Comparison of ENCODE assay signal across 8 mouse cellular contexts in genomic region chr3:32705647-32706348, GRCm38 (mm10). TPM values are rescaled to one million over a fixed set of nuclear protein-coding genes. Genes with fewer than 3 reads are reported as not detected.
DNase-seq lines count a peak whose midpoint lies in the region; ATAC-seq and TF ChIP-seq lines count a peak whose summit lies in the region.
"Not testable (repeated sequence)": the region's sequence is repeated elsewhere in the genome, so short reads cannot be mapped to it uniquely, and the experiment has no call there.

TSS of gene Actl6a (plus strand) at chr3:32706298.

- H3K4me2 ChIP-seq in embryonic facial prominence, embryonic 11.5 days (ENCODE audit: low read depth, low read length); kidney, embryonic 15.5 days; limb, embryonic 11.5 days (ENCODE audit: low read depth, severe bottlenecking); stomach, embryonic 14.5 days (replicated peaks; ENCODE audit: low read depth, low read length): not testable (repeated sequence)

- H3K4me3 ChIP-seq in embryonic facial prominence, embryonic 11.5 days (ENCODE audit: low read depth, low read length); kidney, embryonic 15.5 days (replicated peaks); limb, embryonic 11.5 days (ENCODE audit: low read depth, low read length); stomach, embryonic 14.5 days (ENCODE audit: low read depth, low read length): not testable (repeated sequence)
- H3K4me3 ChIP-seq in megakaryocyte, embryonic 14.5 days (replicated peaks): peak within 1 kb of the TSS; percentile 33

- WGBS in embryonic facial prominence, embryonic 11.5 days: 81% methylated on average over 9 of the region's 9 CpGs
- 85% methylated on average over 9 of the region's 9 CpGs for WGBS in kidney, embryonic 15.5 days
- 84% methylated on average over 9 of the region's 9 CpGs for WGBS in limb, embryonic 11.5 days
- WGBS in stomach, embryonic 14.5 days: 80% methylated on average over 9 of the region's 9 CpGs

- CTCF ChIA-PET in Patski (lab: Charles Lee): not testable (repeated sequence)

- H3K27ac ChIP-seq in embryonic facial prominence, embryonic 11.5 days (replicated peaks; ENCODE audit: low read depth, low read length); kidney, embryonic 15.5 days; limb, embryonic 11.5 days (replicated peaks; ENCODE audit: low read depth, low read length); stomach, embryonic 14.5 days (ENCODE audit: low read length): not testable (repeated sequence)

- POLR2A ChIA-PET in Patski (lab: Charles Lee): not testable (repeated sequence)

- TF ChIP-seq CTCF in Patski (IDR thresholded peaks at IDR 0.05): not testable (repeated sequence)

- H3K36me3 ChIP-seq in embryonic facial prominence, embryonic 11.5 days (replicated peaks; ENCODE audit: control insufficient read depth, insufficient read depth, low read depth, low read length); kidney, embryonic 15.5 days; limb, embryonic 11.5 days (ENCODE audit: control insufficient read depth, insufficient read depth, low read length); megakaryocyte, embryonic 14.5 days (replicated peaks; ENCODE audit: low read length); stomach, embryonic 14.5 days (ENCODE audit: control insufficient read depth, insufficient read depth, low read length): not testable (repeated sequence)

- not testable (repeated sequence) for ATAC-seq in Patski; embryonic facial prominence, embryonic 11.5 days (replicated peaks; ENCODE audit: insufficient number of reproducible peaks, low FRiP score, low TSS enrichment, low read depth); kidney, embryonic 15.5 days (replicated peaks; ENCODE audit: low FRiP score); limb, embryonic 11.5 days (ENCODE audit: insufficient number of reproducible peaks, low FRiP score, low TSS enrichment, low read depth); stomach, embryonic 14.5 days (ENCODE audit: insufficient number of reproducible peaks, insufficient read depth, low FRiP score, low read depth)

- in situ Hi-C loops in Patski (cut with MboI; ENCODE audit: low pct_unique_long_range_greater_than_20kb): not testable (repeated sequence)

- H3K9ac ChIP-seq in embryonic facial prominence, embryonic 11.5 days (replicated peaks; ENCODE audit: low read length); kidney, embryonic 15.5 days; limb, embryonic 11.5 days (ENCODE audit: low read length); stomach, embryonic 14.5 days (replicated peaks; ENCODE audit: low read depth, low read length): not testable (repeated sequence)

- not testable (repeated sequence) for H3K27me3 ChIP-seq in Patski; embryonic facial prominence, embryonic 11.5 days (ENCODE audit: control insufficient read depth, insufficient read depth, low read length); kidney, embryonic 15.5 days; limb, embryonic 11.5 days (ENCODE audit: control insufficient read depth, insufficient read depth, low read length); megakaryocyte, embryonic 14.5 days (replicated peaks); stomach, embryonic 14.5 days (ENCODE audit: control insufficient read depth, insufficient read depth, low read length)

- H3K4me1 ChIP-seq in embryonic facial prominence, embryonic 11.5 days (ENCODE audit: control insufficient read depth, insufficient read depth, low read length); limb, embryonic 11.5 days (ENCODE audit: control insufficient read depth, insufficient read depth, low read length); stomach, embryonic 14.5 days (ENCODE audit: control insufficient read depth, insufficient read depth, low read length): not testable (repeated sequence)
- peaks cover 12% of the 10 kb centered on the region for H3K4me1 ChIP-seq in kidney, embryonic 15.5 days
- peaks cover 11% of the 10 kb centered on the region; the same call in 1 of the 2 replicates for H3K4me1 ChIP-seq in megakaryocyte, embryonic 14.5 days

- H3K9me3 ChIP-seq in embryonic facial prominence, embryonic 11.5 days (replicated peaks; ENCODE audit: control insufficient read depth, low read length); kidney, embryonic 15.5 days (replicated peaks); limb, embryonic 11.5 days (ENCODE audit: control insufficient read depth, low read length); megakaryocyte, embryonic 14.5 days; stomach, embryonic 14.5 days (ENCODE audit: control insufficient read depth, low read depth, low read length): not testable (repeated sequence)

- not testable (repeated sequence) for DNase-seq in Patski (ENCODE audit: low read depth, low spot score); embryonic facial prominence, embryonic 11.5 days (ENCODE audit: low spot score); gastrocnemius, postnatal 10 days; heart, postnatal 14 days; limb, embryonic 11.5 days (ENCODE audit: low spot score)

- intact Hi-C loops in heart, postnatal 14 days (cut with DNase I): not testable (repeated sequence)

RNA-seq across cellular contexts. Expression of gene Actl6a, which starts in this region (rescaled TPM):
- 105 TPM for polyA plus RNA-seq in Patski (2021)
- polyA plus RNA-seq in embryonic facial prominence, embryonic 11.5 days (2014; fragmentation: Nextera tagmentation; extraction: Ambion mirVana): 265 and 285 TPM in 2 replicates
- total RNA-seq in gastrocnemius, postnatal 10 days (2021): 10 to 100 TPM; 27.3 to 30.7 TPM
- 10 to 100 TPM; 21.2 to 24.9 TPM for total RNA-seq in heart, postnatal 14 days (2021)
- 186 and 188 TPM in 2 replicates for polyA plus RNA-seq in kidney, embryonic 15.5 days (2015; fragmentation: Nextera tagmentation; extraction: Ambion mirVana)
- polyA plus RNA-seq in limb, embryonic 11.5 days (2014; fragmentation: Nextera tagmentation; extraction: Ambion mirVana): 259 and 263 TPM in 2 replicates
- 9.8 TPM in 1 of 2 replicates, not detected in the other for polyA plus RNA-seq in megakaryocyte, embryonic 14.5 days (2012; ENCODE audit: insufficient read depth, low replicate concordance)
- polyA plus RNA-seq in stomach, embryonic 14.5 days (2014; fragmentation: Nextera tagmentation; extraction: Ambion mirVana): 151 and 154 TPM in 2 replicates
